Mouse (Mus musculus) heart, adult 2 months (tissue): ENCODE measurements around the gene Commd2.

ENCODE experiments used
- CTCF ChIP-seq: fragments of 200-600 bp; IDR thresholded peaks from 2 replicates; pipeline ENCODE4 v1.8.1; 2022; ENCODE audit warnings: antibody characterized with exemption, mild to moderate bottlenecking, moderate library complexity
- EP300 ChIP-seq: fragments of 200-500 bp; IDR thresholded peaks from 2 replicates; pipeline ENCODE4 v1.6.1; 2011; ENCODE audit warnings: low read depth, low read length, control low read depth; ENCODE audit not compliant: insufficient read depth
- POLR2A ChIP-seq: fragments of 200-500 bp; IDR thresholded peaks from 2 replicates; pipeline ENCODE4 v1.6.1; 2011; ENCODE audit warnings: mild to moderate bottlenecking, low read depth, low read length, control low read depth; ENCODE audit not compliant: insufficient read depth

GRCm38 (mm10) chr3:57658608-57659007, 7.1 kb upstream of the Commd2 start:
- no peak for TF ChIP-seq CTCF
- TF ChIP-seq EP300, result no peak
- TF ChIP-seq POLR2A, result no peak
